Mouse (Mus musculus) limb, embryonic 14.5 days (tissue): ENCODE results near the gene Sec14l5. TPM values are rescaled to one million over a fixed set of nuclear protein-coding genes. Genes with fewer than 3 reads are reported as not detected.

Experiments
- ATAC-seq: fragments of 200-750 bp; cut with Nextera tagmentation; 2 replicates; pipeline ENCODE4 v1.8.0; 2017; ENCODE audit warnings: low read depth, moderate number of reproducible peaks, moderate TSS enrichment; ENCODE audit not compliant: low FRiP score
- DNase-seq: peaks from one replicate; pipeline ENCODE4 v3.0.0-alpha.2; 2015; ENCODE audit warnings: low spot score
- H3K27ac ChIP-seq: fragments of 300-500 bp; sonication (generic); replicated peaks from 2 replicates; pipeline ENCODE4 v1.5.1; 2014; ENCODE audit warnings: low read depth, mild to moderate bottlenecking, low read length, moderate library complexity, mixed read lengths
- H3K27me3 ChIP-seq: fragments of 300-500 bp; sonication (generic); 2 replicates; pipeline ENCODE4 v1.6.1; 2014; ENCODE audit warnings: low read length, mixed read lengths; ENCODE audit not compliant: control insufficient read depth, insufficient read depth
- H3K36me3 ChIP-seq: fragments of 300-500 bp; sonication (generic); 2 replicates; pipeline ENCODE4 v1.6.1; 2014; ENCODE audit warnings: mild to moderate bottlenecking, low read length, moderate library complexity, mixed read lengths; ENCODE audit not compliant: control insufficient read depth, insufficient read depth
- H3K4me1 ChIP-seq: fragments of 300-500 bp; sonication (generic); 2 replicates; pipeline ENCODE4 v1.6.1; 2014; ENCODE audit warnings: antibody characterized with exemption, low read length, mixed read lengths; ENCODE audit not compliant: control insufficient read depth, insufficient read depth
- H3K4me2 ChIP-seq: fragments of 300-500 bp; sonication (generic); replicated peaks from 2 replicates; pipeline ENCODE4 v1.6.1; 2014; ENCODE audit warnings: low read depth, mild to moderate bottlenecking, low read length, moderate library complexity; ENCODE audit not compliant: severe bottlenecking
- H3K4me3 ChIP-seq: fragments of 300-500 bp; sonication (generic); replicated peaks from 2 replicates; pipeline ENCODE4 v1.5.1; 2014; ENCODE audit warnings: low read length
- H3K9ac ChIP-seq: fragments of 300-500 bp; sonication (generic); 2 replicates; pipeline ENCODE4 v1.6.1; 2014; ENCODE audit warnings: mild to moderate bottlenecking, low read depth, low read length, moderate library complexity; ENCODE audit not compliant: severe bottlenecking
- H3K9me3 ChIP-seq: fragments of 300-500 bp; sonication (generic); 2 replicates; pipeline ENCODE4 v1.6.1; 2016; ENCODE audit warnings: low read length; ENCODE audit not compliant: control insufficient read depth
- POLR2A ChIP-seq: fragments of 200-500 bp; IDR thresholded peaks from 2 replicates; pipeline ENCODE4 v1.8.0; 2012; ENCODE audit warnings: inconsistent platforms, mild to moderate bottlenecking, moderate library complexity, borderline replicate concordance; ENCODE audit not compliant: insufficient read depth, insufficient read length; ENCODE audit errors: extremely low read depth
- WGBS: fragments of 180-500 bp; shearing (Covaris S2); extraction: QIAGEN DNeasy Blood & Tissue Kit; methylation state at CpG from one replicate; pipeline ENCODE4 v1.1.7; 2014; 5-methylcytosine and 5-hydroxymethylcytosine counted together
- polyA plus RNA-seq, 2 experiments: library from polyadenylated mRNA; depleted of rRNA in 1 of 2; stranded (reverse) in 1 of 2; unstranded in 1 of 2; fragments of >200 nt; fragmentation: Nextera tagmentation in 1 of 2; extraction: Ambion mirVana in 1 of 2; gene quantifications; 2 replicates each; pipeline versions ENCODE4 v1.2.1 to v1.2.3; 2012 to 2014

Gene Sec14l5
- 0.45 and 0.61 TPM in 2 replicates for polyA plus RNA-seq (2012; rRNA removed)
- 0.10 and 0.12 TPM in 2 replicates for polyA plus RNA-seq (2014; fragmentation: Nextera tagmentation; extraction: Ambion mirVana)

- Histone ChIP-seq H3K4me2 (peak within 1 kb of the TSS; percentile 53), H3K4me1 (no peaks in the 10 kb centered on the region), H3K9ac (0 out of 2 replicates have a peak within 1 kb of the TSS, but pooled peaks have one; percentile 18), H3K27ac (no peak within 1 kb of the TSS), H3K36me3 (no peaks in the 10 kb centered on the region), H3K27me3 (peaks cover 13% of the 10 kb centered on the region; the same call in 1 of the 2 replicates), H3K9me3 (no peaks in the 10 kb centered on the region), H3K4me3 (peak within 1 kb of the TSS; percentile 29)
- ATAC-seq, result peak; percentile 19; the same call in 1 of the 2 replicates
- WGBS, result 21% methylated on average over 13 of the region's 13 CpGs
- no peak for DNase-seq
- TF ChIP-seq POLR2A, result no peak
Measured at GRCm38 (mm10) chr16:5147037-5147385, at the start of gene Sec14l5. Gene Sec14l5, plus strand, starts transcription at chr16:5147109.

GRCm38 (mm10) chr16:5101000-5101399 lies 45.9 kb upstream of the Sec14l5 start:
- Histone ChIP-seq H3K9ac (no peak overlapping the region), H3K9me3 (no peaks in the 10 kb centered on the region), H3K4me2 (no peak overlapping the region), H3K36me3 (no peaks in the 10 kb centered on the region), H3K27ac (no peak overlapping the region), H3K4me3 (no peak overlapping the region), H3K27me3 (no peaks in the 10 kb centered on the region), H3K4me1 (no peaks in the 10 kb centered on the region)
- no peak for DNase-seq
- TF ChIP-seq POLR2A, result no peak
- ATAC-seq, result no peak
- 74% methylated on average over 6 of the region's 6 CpGs for WGBS

GRCm38 (mm10) chr16:5109877-5110276 lies 37.0 kb upstream of the Sec14l5 start:
- H3K36me3 ChIP-seq, result no peaks in the 10 kb centered on the region

GRCm38 (mm10) chr16:5111021-5111420 lies 35.9 kb upstream of the Sec14l5 start:
- ATAC-seq (no peak), DNase-seq (no peak)
- Histone ChIP-seq H3K9me3 (no peaks in the 10 kb centered on the region; the same call in 1 of the 2 replicates), H3K27ac (no peak overlapping the region), H3K4me3 (no peak overlapping the region), H3K27me3 (no peaks in the 10 kb centered on the region), H3K9ac (no peak overlapping the region), H3K36me3 (no peaks in the 10 kb centered on the region), H3K4me1 (peaks cover 3% of the 10 kb centered on the region; the same call in 1 of the 2 replicates), H3K4me2 (no peak overlapping the region)
- no peak for TF ChIP-seq POLR2A
- 66% methylated on average over 3 of the region's 3 CpGs for WGBS

More at GRCm38 (mm10) chr16:5109877-5110276, 37.0 kb upstream of the Sec14l5 start:
- no peak overlapping the region for H3K27ac ChIP-seq
- no peak overlapping the region for H3K4me2 ChIP-seq
- no peaks in the 10 kb centered on the region; the same call in 1 of the 2 replicates for H3K9me3 ChIP-seq
- no peak for TF ChIP-seq POLR2A
- DNase-seq (no peak), ATAC-seq (no peak)
- no peak overlapping the region for H3K4me3 ChIP-seq
- peaks cover 3% of the 10 kb centered on the region; the same call in 1 of the 2 replicates for H3K4me1 ChIP-seq
- H3K9ac ChIP-seq, result no peak overlapping the region
- H3K27me3 ChIP-seq, result no peaks in the 10 kb centered on the region
- 47% methylated on average over 7 of the region's 7 CpGs for WGBS

GRCm38 (mm10) chr16:5113002-5113550 lies 33.8 kb upstream of the Sec14l5 start:
- no peak for DNase-seq
- Histone ChIP-seq H3K4me2 (no peak overlapping the region), H3K4me1 (peaks cover 3% of the 10 kb centered on the region; the same call in 1 of the 2 replicates), H3K4me3 (no peak overlapping the region), H3K9ac (no peak overlapping the region), H3K36me3 (no peaks in the 10 kb centered on the region), H3K27me3 (no peaks in the 10 kb centered on the region), H3K9me3 (no peaks in the 10 kb centered on the region; the same call in 1 of the 2 replicates), H3K27ac (peak overlapping the region; percentile 52; the same call in 1 of the 2 replicates)
- 51% methylated on average over 4 of the region's 4 CpGs for WGBS
- TF ChIP-seq POLR2A, result no peak
- no peak for ATAC-seq
